Mouse (Mus musculus) CH12.LX (cell line): ENCODE results near the gene Atg10.

Experiments used
- CHD2 ChIP-seq: IDR thresholded peaks from 2 replicates; pipeline ENCODE4 v1.6.1; 2011; ENCODE audit warnings: low read length, improper control_type of control experiment
- KAT2A ChIP-seq: IDR thresholded peaks from 2 replicates; pipeline ENCODE4 v1.6.1; 2012; ENCODE audit warnings: low read length, improper control_type of control experiment, inconsistent platforms; ENCODE audit not compliant: insufficient replicate concordance
- MAX ChIP-seq: IDR thresholded peaks from 2 replicates; pipeline ENCODE4 v1.6.1; 2011; ENCODE audit warnings: low read length, improper control_type of control experiment
- SIN3A ChIP-seq: IDR thresholded peaks from 2 replicates; pipeline ENCODE4 v1.6.1; 2012; ENCODE audit warnings: low read length, improper control_type of control experiment, inconsistent platforms
- ZNF384 ChIP-seq: IDR thresholded peaks from 2 replicates; pipeline ENCODE4 v1.6.1; 2012; ENCODE audit warnings: low read depth, low read length, improper control_type of control experiment, inconsistent platforms

- TF ChIP-seq ZNF384 (no peak), KAT2A (no peak), CHD2 (no peak), MAX (no peak), SIN3A (no peak)
Measured at GRCm38 (mm10) chr13:90926938-90927633, 296.7 kb downstream of the Atg10 start.
